Mouse (Mus musculus) limb, embryonic 11.5 days (tissue): ENCODE measurements around the gene Agbl3. TPM values are rescaled to one million over a fixed set of nuclear protein-coding genes. Genes with fewer than 3 reads are reported as not detected.

ENCODE experiments used
- ATAC-seq: fragments of 200-750 bp; cut with Nextera tagmentation; 2 replicates; pipeline ENCODE4 v1.8.0; 2017; ENCODE audit warnings: low read depth; ENCODE audit not compliant: insufficient number of reproducible peaks, low FRiP score, low TSS enrichment
- DNase-seq: peaks from one replicate; pipeline ENCODE4 v3.0.0-alpha.2; 2015; ENCODE audit warnings: low spot score
- H3K27ac ChIP-seq: fragments of 300-500 bp; sonication (generic); replicated peaks from 2 replicates; pipeline ENCODE4 v1.5.1; 2014; ENCODE audit warnings: low read depth, mild to moderate bottlenecking, low read length
- H3K27me3 ChIP-seq: fragments of 300-500 bp; sonication (generic); 2 replicates; pipeline ENCODE4 v1.6.1; 2014; ENCODE audit warnings: mild to moderate bottlenecking, low read length, mixed read lengths; ENCODE audit not compliant: control insufficient read depth, insufficient read depth
- H3K36me3 ChIP-seq: fragments of 300-500 bp; sonication (generic); 2 replicates; pipeline ENCODE4 v1.6.1; 2014; ENCODE audit warnings: mild to moderate bottlenecking, low read length, moderate library complexity, mixed read lengths; ENCODE audit not compliant: control insufficient read depth, insufficient read depth
- H3K4me1 ChIP-seq: fragments of 300-500 bp; sonication (generic); 2 replicates; pipeline ENCODE4 v1.6.1; 2014; ENCODE audit warnings: low read length, mixed read lengths; ENCODE audit not compliant: control insufficient read depth, insufficient read depth
- H3K4me2 ChIP-seq: fragments of 300-500 bp; sonication (generic); 2 replicates; pipeline ENCODE4 v1.6.1; 2014; ENCODE audit warnings: low read depth, mild to moderate bottlenecking, moderate library complexity; ENCODE audit not compliant: severe bottlenecking
- H3K4me3 ChIP-seq: fragments of 300-500 bp; sonication (generic); 2 replicates; pipeline ENCODE4 v1.5.1; 2014; ENCODE audit warnings: low read depth, low read length
- H3K9ac ChIP-seq: fragments of 300-500 bp; sonication (generic); 2 replicates; pipeline ENCODE4 v1.6.1; 2014; ENCODE audit warnings: mild to moderate bottlenecking, low read length
- H3K9me3 ChIP-seq: fragments of 300-500 bp; sonication (generic); 2 replicates; pipeline ENCODE4 v1.6.1; 2016; ENCODE audit warnings: low read length; ENCODE audit not compliant: control insufficient read depth
- WGBS: fragments of 180-500 bp; shearing (Covaris S2); extraction: QIAGEN DNeasy Blood & Tissue Kit; methylation state at CpG from one replicate; pipeline ENCODE4 v1.1.7; 2014; 5-methylcytosine and 5-hydroxymethylcytosine counted together
- polyA plus RNA-seq: library from polyadenylated mRNA; unstranded; fragments of >200 nt; fragmentation: Nextera tagmentation; extraction: Ambion mirVana; gene quantifications from 2 replicates; pipeline ENCODE4 v1.2.1, GENCODE M21; 2014

Agbl3 gene
- polyA plus RNA-seq, 1 experiment from 2014 or later, result 6.1 TPM

DNA sequence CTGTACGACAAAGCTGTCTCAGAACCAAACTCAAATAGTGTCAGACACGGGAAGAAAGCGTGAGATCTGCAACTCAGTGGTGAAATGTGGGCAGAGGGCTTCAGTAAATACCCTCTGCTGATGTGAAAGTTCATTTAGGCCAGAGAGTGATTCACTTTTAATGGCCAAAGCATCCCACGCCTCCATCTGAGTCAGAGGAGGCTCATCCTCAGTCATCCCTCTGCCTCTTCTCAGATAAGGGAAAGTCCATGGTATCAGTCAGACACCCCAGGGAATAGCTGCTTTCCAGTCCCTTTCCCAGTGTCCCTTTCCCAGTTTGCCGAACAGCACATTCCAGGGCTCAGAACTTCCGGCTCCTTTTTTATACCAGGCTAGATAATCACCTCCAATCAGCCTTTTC lies 30.7 kb upstream of the Agbl3 start:
- DNase-seq, result no peak
- no peak for ATAC-seq
- Histone ChIP-seq H3K4me2 (no peak overlapping the region), H3K27me3 (no peaks in the 10 kb centered on the region), H3K4me1 (0 out of 2 replicates have a peak, but pooled peaks cover 3% of the 10 kb centered on the region), H3K4me3 (no peak overlapping the region), H3K9me3 (no peaks in the 10 kb centered on the region), H3K9ac (no peak overlapping the region), H3K36me3 (no peaks in the 10 kb centered on the region), H3K27ac (no peak overlapping the region)
- WGBS, result 86% methylated on average over 6 of the region's 6 CpGs

DNA sequence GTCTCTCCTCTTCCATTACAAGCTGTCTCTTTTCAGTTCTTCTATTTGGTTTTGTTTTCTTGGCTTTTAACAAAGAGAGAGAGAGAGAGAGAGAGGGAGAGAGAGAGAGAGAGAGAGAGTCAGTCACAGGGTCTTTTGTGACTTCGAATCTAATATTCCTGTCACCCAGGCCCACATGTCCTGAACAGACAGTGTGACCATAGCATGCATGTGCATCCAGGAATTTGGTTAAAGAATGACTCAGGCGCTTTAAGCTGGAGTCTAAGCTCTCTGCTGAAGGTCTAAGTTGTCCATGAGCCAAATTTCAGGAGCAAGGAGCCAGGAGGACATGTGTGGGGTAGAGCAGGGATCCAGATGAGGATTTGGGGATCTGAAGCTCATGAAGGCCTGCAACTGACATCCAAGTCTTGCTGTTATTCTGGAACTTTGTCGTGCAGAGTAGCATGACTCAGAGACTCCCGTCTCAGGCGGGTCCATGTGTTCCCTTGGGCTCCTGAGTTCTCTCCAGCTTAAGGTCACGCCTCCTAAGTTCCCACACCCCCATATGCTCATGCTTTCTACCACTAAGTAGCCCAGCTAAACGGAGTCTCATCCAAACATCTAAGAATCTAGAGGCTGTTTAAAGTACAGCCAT lies 29.6 kb upstream of the Agbl3 start:
- Histone ChIP-seq H3K36me3 (no peaks in the 10 kb centered on the region), H3K27me3 (no peaks in the 10 kb centered on the region), H3K4me3 (no peak overlapping the region), H3K4me1 (0 out of 2 replicates have a peak, but pooled peaks cover 3% of the 10 kb centered on the region), H3K27ac (no peak overlapping the region), H3K4me2 (no peak overlapping the region), H3K9me3 (no peaks in the 10 kb centered on the region), H3K9ac (no peak overlapping the region)
- ATAC-seq (no peak), DNase-seq (no peak)
- 88% methylated on average over 7 of the region's 7 CpGs for WGBS

DNA sequence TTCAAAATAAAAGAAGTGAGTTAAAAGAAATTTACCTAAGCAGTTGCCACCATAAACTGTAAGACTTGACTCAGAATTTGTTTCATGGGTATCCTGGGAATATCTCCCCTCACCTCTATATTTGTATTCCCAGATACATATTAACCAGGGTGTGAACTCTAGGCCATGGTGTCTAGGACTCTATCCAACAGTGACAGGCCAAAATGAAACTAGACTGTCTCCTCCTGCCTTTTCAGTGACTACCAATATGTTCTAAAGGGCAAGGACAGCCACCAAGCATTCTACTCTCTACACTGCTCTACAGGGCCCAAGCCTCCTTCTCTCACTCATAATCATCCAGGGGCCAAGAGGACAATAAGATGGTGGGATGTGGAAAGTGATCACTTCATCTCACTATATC lies 28.6 kb upstream of the Agbl3 start:
- Histone ChIP-seq H3K4me2 (no peak overlapping the region), H3K4me1 (0 out of 2 replicates have a peak, but pooled peaks cover 3% of the 10 kb centered on the region), H3K27me3 (no peaks in the 10 kb centered on the region), H3K9ac (no peak overlapping the region), H3K9me3 (no peaks in the 10 kb centered on the region), H3K27ac (no peak overlapping the region), H3K36me3 (no peaks in the 10 kb centered on the region), H3K4me3 (no peak overlapping the region)
- DNase-seq, result no peak
- no peak for ATAC-seq

DNA sequence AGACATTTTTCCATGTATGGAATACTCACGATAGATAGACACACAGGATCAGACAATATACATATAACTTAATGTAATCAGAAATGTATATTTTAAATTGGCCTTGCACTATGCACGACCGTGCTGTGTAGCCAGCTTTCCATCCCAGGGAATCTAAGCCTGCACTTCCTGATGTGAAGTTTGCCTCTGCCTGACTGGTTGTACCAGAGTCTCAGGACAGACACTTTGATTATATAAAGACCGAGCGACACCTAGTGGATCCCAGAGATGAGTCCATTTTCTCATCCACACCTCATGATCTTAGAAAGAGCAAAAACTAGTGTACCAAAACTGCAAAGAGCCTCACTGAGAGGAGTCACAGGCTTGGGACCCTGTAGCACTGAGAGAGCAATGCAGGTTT lies 25.8 kb upstream of the Agbl3 start:
- 39% methylated on average over 5 of the region's 5 CpGs for WGBS
- no peak overlapping the region for H3K4me2 ChIP-seq
- no peaks in the 10 kb centered on the region for H3K4me1 ChIP-seq
- no peak overlapping the region for H3K4me3 ChIP-seq
- peak; percentile 55 for DNase-seq
- no peak for ATAC-seq
- no peaks in the 10 kb centered on the region for H3K27me3 ChIP-seq
- H3K27ac ChIP-seq, result no peak overlapping the region
- no peaks in the 10 kb centered on the region for H3K36me3 ChIP-seq
- no peaks in the 10 kb centered on the region for H3K9me3 ChIP-seq
- no peak overlapping the region for H3K9ac ChIP-seq

DNA sequence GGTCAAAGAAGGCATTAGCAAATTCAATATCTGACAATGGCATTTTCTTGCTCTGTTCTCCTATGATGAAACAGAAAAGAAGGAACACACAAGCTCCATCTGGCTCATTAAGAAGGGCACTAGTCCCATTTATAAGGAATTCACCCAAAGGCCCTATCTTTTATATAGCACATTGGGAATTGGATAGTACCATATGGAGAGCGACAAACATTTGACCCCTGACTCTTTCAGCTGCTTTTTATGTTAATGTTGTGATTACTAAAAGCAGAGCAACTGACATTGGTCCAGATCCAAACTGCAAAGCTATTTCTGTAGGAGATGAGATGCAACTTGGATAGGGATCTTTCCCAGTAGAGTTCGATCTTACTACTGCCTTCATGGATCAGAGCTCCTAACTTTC lies 21.9 kb upstream of the Agbl3 start:
- H3K9ac ChIP-seq, result no peak overlapping the region
- no peak overlapping the region for H3K4me3 ChIP-seq
- H3K9me3 ChIP-seq, result no peaks in the 10 kb centered on the region
- H3K4me1 ChIP-seq, result no peaks in the 10 kb centered on the region
- H3K27ac ChIP-seq, result no peak overlapping the region
- 93% methylated on average over 2 of the region's 2 CpGs for WGBS
- no peaks in the 10 kb centered on the region for H3K36me3 ChIP-seq
- no peaks in the 10 kb centered on the region for H3K27me3 ChIP-seq
- no peak for DNase-seq
- no peak overlapping the region for H3K4me2 ChIP-seq
- ATAC-seq, result no peak

DNA sequence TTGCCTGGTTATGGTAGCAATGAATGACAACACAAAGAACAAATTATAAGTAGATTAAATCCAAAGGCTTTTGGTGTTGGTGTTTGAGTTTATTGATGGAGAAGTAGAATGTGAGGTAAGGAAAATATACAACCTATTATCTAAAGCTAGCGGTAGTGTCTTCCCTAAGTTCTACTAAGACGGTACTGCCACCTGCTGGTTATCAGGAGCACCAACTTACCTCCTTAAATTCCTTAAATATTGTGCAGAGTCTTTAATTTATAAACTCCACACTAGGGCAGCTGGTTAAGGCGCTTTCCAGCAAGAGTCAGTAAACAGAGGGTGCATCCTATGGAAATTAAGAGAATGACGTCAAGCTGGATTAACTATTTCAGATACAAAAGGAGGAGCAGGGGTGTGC lies 20.2 kb upstream of the Agbl3 start:
- ATAC-seq (no peak), DNase-seq (no peak)
- Histone ChIP-seq H3K4me3 (no peak overlapping the region), H3K4me2 (no peak overlapping the region), H3K4me1 (no peaks in the 10 kb centered on the region), H3K9ac (no peak overlapping the region), H3K27me3 (no peaks in the 10 kb centered on the region), H3K9me3 (no peaks in the 10 kb centered on the region), H3K27ac (no peak overlapping the region), H3K36me3 (no peaks in the 10 kb centered on the region)
- WGBS, result 51% methylated on average over 4 of the region's 4 CpGs

DNA sequence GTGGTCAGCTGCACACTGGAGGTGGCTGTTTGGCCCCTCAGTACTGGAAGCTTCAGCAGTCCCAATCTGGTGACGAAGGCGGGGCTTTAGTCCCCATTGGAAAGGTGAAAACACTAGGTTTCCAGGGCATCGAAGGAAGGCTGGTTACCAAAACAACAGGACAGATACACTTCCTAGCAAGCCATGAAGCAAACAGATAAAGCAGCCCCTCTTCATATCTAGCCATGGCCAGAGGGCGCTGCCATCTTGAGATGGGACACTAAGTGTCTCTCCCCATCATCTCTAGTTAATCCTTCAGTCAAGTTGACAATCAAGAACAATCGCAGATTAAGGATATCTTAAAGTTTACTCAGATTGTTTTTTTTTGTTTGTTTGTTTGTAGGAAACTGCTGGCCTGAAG lies 14.5 kb upstream of the Agbl3 start:
- Histone ChIP-seq H3K4me1 (no peaks in the 10 kb centered on the region), H3K9me3 (no peaks in the 10 kb centered on the region), H3K36me3 (peaks cover 3% of the 10 kb centered on the region; the same call in 1 of the 2 replicates), H3K4me2 (no peak overlapping the region), H3K27me3 (no peaks in the 10 kb centered on the region), H3K4me3 (no peak overlapping the region), H3K9ac (no peak overlapping the region), H3K27ac (no peak overlapping the region)
- no peak for ATAC-seq
- DNase-seq, result no peak
- 91% methylated on average over 5 of the region's 5 CpGs for WGBS

DNA sequence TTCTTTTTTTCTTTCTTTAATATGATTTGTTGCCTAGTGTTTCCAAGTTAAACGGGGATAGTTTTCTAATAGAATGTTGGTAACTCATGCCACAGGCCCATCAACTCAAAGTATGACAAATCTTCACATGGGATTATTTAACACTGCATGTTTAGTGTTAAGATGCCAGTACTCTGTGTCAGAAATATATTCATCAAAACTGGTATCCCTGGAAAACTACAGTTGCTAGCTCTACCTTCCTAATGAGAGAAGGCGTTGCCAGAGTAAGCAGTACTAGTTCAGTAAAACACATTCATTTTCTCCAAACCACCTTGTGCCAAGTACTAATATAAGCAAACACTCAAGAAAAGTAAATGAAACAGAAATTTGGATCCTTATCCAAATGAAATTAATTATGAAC lies 10.2 kb upstream of the Agbl3 start:
- ATAC-seq, result no peak
- Histone ChIP-seq H3K27ac (no peak overlapping the region), H3K4me2 (no peak overlapping the region), H3K36me3 (peaks cover 6% of the 10 kb centered on the region; the same call in 1 of the 2 replicates), H3K4me1 (no peaks in the 10 kb centered on the region), H3K4me3 (no peak overlapping the region), H3K9me3 (no peaks in the 10 kb centered on the region), H3K27me3 (no peaks in the 10 kb centered on the region), H3K9ac (no peak overlapping the region)
- WGBS, result 94% methylated on average over 2 of the region's 2 CpGs
- DNase-seq, result no peak

DNA sequence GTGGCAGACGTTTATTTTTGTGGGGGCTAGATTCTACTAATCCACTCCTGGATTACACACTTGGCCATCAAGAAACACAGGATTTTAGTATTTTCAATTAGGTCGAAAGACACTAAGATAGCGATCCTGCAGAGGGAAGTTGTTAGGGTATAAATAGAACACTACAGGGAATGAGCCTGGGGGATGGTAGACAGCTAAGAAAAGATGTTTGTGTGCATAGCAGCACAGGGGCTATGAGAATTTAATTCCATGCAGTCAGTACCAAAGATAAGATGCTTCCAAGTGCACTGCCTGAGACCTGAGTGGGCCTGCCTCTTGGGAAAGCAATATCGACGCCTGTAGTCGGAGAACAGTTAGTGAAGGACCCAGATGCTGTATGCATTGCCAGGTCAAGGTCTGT lies 9.7 kb upstream of the Agbl3 start:
- 90% methylated on average over 6 of the region's 6 CpGs for WGBS
- Histone ChIP-seq H3K36me3 (peaks cover 6% of the 10 kb centered on the region; the same call in 1 of the 2 replicates), H3K4me2 (no peak overlapping the region), H3K9ac (no peak overlapping the region), H3K9me3 (no peaks in the 10 kb centered on the region), H3K4me3 (no peak overlapping the region), H3K27ac (no peak overlapping the region), H3K4me1 (no peaks in the 10 kb centered on the region), H3K27me3 (no peaks in the 10 kb centered on the region)
- ATAC-seq (no peak), DNase-seq (no peak)
